Mouse (Mus musculus): ENCODE data around the gene Cts8.

Gene Cts8

GRCm38 (mm10) chr13:61255258-61255657 is at the start of gene Cts8:
Gene Cts8 (minus strand): TSS chr13:61255358.
- DNase-seq, result no peak

- DNase-seq, result no peak
Measured at GRCm38 (mm10) chr13:61288739-61289138, 33.6 kb upstream of the Cts8 start, which contains the start of gene Gm49398. Gene Gm49398 (minus strand): TSS chr13:61288839.

- peak; percentile 1 to 11 for DNase-seq
Measured at GRCm38 (mm10) chr13:61241076-61241947, 13.8 kb downstream of the Cts8 start.

- no peak for DNase-seq
Measured at GRCm38 (mm10) chr13:61203310-61203709, 51.8 kb downstream of the Cts8 start, which contains the start of gene Cts6. Gene Cts6 (minus strand): TSS chr13:61203410.
